Mouse (Mus musculus): ENCODE measurements around the gene Cks2.

The Cks2 gene

GRCm38 (mm10) chr13:51681076-51681475 lies 36.0 kb downstream of the Cks2 start:
- DNase-seq (ENCODE audit: low spot score), result no peak

- DNase-seq (ENCODE audit: low spot score), result no peak
Observed at GRCm38 (mm10) chr13:51681634-51682033, 36.6 kb downstream of the Cks2 start.

- no peak for DNase-seq (ENCODE audit: low spot score)
Observed at GRCm38 (mm10) chr13:51685290-51685966, 40.4 kb downstream of the Cks2 start.

GRCm38 (mm10) chr13:51686966-51687365 lies 41.9 kb downstream of the Cks2 start:
- no peak for DNase-seq (ENCODE audit: low spot score)

GRCm38 (mm10) chr13:51688688-51689087 lies 43.7 kb downstream of the Cks2 start:
- DNase-seq (ENCODE audit: low spot score), result no peak

- DNase-seq (ENCODE audit: low spot score), result no peak
Observed at GRCm38 (mm10) chr13:51696481-51696880, 51.4 kb downstream of the Cks2 start.

- no peak for DNase-seq (ENCODE audit: low spot score)
Observed at GRCm38 (mm10) chr13:51697455-51697854, 52.4 kb downstream of the Cks2 start.

- DNase-seq (ENCODE audit: low spot score), result no peak
Observed at GRCm38 (mm10) chr13:51697897-51698296, 52.9 kb downstream of the Cks2 start.

GRCm38 (mm10) chr13:51698318-51698717 lies 53.3 kb downstream of the Cks2 start:
- DNase-seq (ENCODE audit: low spot score), result no peak

All from adipocyte (in vitro differentiated cells).